Mouse (Mus musculus) central nervous system, embryonic 18 days (tissue): ENCODE measurements around the gene Ly6g6c. TPM values are rescaled to one million over a fixed set of nuclear protein-coding genes. Genes with fewer than 3 reads are reported as not detected.

Experiments used
- polyA plus RNA-seq: library from polyadenylated mRNA; depleted of rRNA; stranded (reverse); fragments of >200 nt; gene quantifications from 2 replicates; pipeline ENCODE4 v1.2.3, GENCODE M21; 2012; rRNA removed

Gene Ly6g6c
- polyA plus RNA-seq, 1 experiment, result not detected

Other genes starting within 250 kb of the Ly6g6c start
- 75.7 and 76.3 TPM in 2 replicates for gene Stk19, start 228.4 kb upstream of the Ly6g6c start, polyA plus RNA-seq
- 61.1 and 67.6 TPM in 2 replicates for gene Dxo, start 228.4 kb upstream of the Ly6g6c start, polyA plus RNA-seq
- gene Skiv2l, start 215.2 kb upstream of the Ly6g6c start, polyA plus RNA-seq, result 89.7 and 90.9 TPM in 2 replicates
- 50.7 and 54.7 TPM in 2 replicates for gene Nelfe, start 215.0 kb upstream of the Ly6g6c start, polyA plus RNA-seq
- 0.29 and 2.0 TPM in 2 replicates for gene Cfb, start 202.9 kb upstream of the Ly6g6c start, polyA plus RNA-seq
- gene Zbtb12, start 185.9 kb upstream of the Ly6g6c start, polyA plus RNA-seq, result 73.3 and 74.1 TPM in 2 replicates
- 0.29 TPM in 1 of 2 replicates, not detected in the other for gene Gm20547, start 183.3 kb upstream of the Ly6g6c start, polyA plus RNA-seq
- gene C2, start 167.1 kb upstream of the Ly6g6c start, polyA plus RNA-seq, result 2.4 and 3.2 TPM in 2 replicates
- 311 and 328 TPM in 2 replicates for gene Ehmt2, start 166.9 kb upstream of the Ly6g6c start, polyA plus RNA-seq
- 0.04 and 0.06 TPM in 2 replicates for gene Slc44a4, start 150.9 kb upstream of the Ly6g6c start, polyA plus RNA-seq
- gene Neu1, start 134.1 kb upstream of the Ly6g6c start, polyA plus RNA-seq, result 30.5 and 30.9 TPM in 2 replicates
- gene Hspa1b, start 106.2 kb upstream of the Ly6g6c start, polyA plus RNA-seq, result 8.8 and 9.7 TPM in 2 replicates
- gene Gm20481, start 95.5 kb upstream of the Ly6g6c start, polyA plus RNA-seq, result not detected in 2 replicates
- gene Hspa1a, start 93.2 kb upstream of the Ly6g6c start, polyA plus RNA-seq, result 13.2 and 13.5 TPM in 2 replicates
- gene Hspa1l, start 92.7 kb upstream of the Ly6g6c start, polyA plus RNA-seq, result 0.62 and 0.90 TPM in 2 replicates
- 93.6 and 101 TPM in 2 replicates for gene Lsm2, start 83.5 kb upstream of the Ly6g6c start, polyA plus RNA-seq
- gene Vars, start 64.4 kb upstream of the Ly6g6c start, polyA plus RNA-seq, result 78.1 and 85.3 TPM in 2 replicates
- gene Vwa7, start 48.8 kb upstream of the Ly6g6c start, polyA plus RNA-seq, result 0.48 TPM in 2 replicates
- gene Sapcd1, start 37.4 kb upstream of the Ly6g6c start, polyA plus RNA-seq, result 2.1 and 2.3 TPM in 2 replicates
- 2.7 and 3.0 TPM in 2 replicates for gene Msh5, start 18.6 kb upstream of the Ly6g6c start, polyA plus RNA-seq
- 45.7 and 47.6 TPM in 2 replicates for gene Clic1, start 15.4 kb upstream of the Ly6g6c start, polyA plus RNA-seq
- gene Ddah2, start 6.4 kb upstream of the Ly6g6c start, polyA plus RNA-seq, result 243 and 254 TPM in 2 replicates
- 0.03 and 0.10 TPM in 2 replicates for gene Mpig6b, start 796 bp downstream of the Ly6g6c start, polyA plus RNA-seq
- 6.6 and 10.1 TPM in 2 replicates for gene Ly6g6e, start 11.5 kb downstream of the Ly6g6c start, polyA plus RNA-seq
- 1.3 and 1.6 TPM in 2 replicates for gene Ly6g6d, start 12.7 kb downstream of the Ly6g6c start, polyA plus RNA-seq
- gene Ly6g6f, start 20.2 kb downstream of the Ly6g6c start, polyA plus RNA-seq, result 0.09 and 0.19 TPM in 2 replicates
- gene Abhd16a, start 23.9 kb downstream of the Ly6g6c start, polyA plus RNA-seq, result 110 and 114 TPM in 2 replicates
- not detected in 2 replicates for gene Ly6g5c, start 42.9 kb downstream of the Ly6g6c start, polyA plus RNA-seq
- gene Ly6g5b, start 50.0 kb downstream of the Ly6g6c start, polyA plus RNA-seq, result 2.3 TPM in 2 replicates
- 17.4 and 18.3 TPM in 2 replicates for gene Gpank1, start 56.1 kb downstream of the Ly6g6c start, polyA plus RNA-seq
- gene Csnk2b, start 56.7 kb downstream of the Ly6g6c start, polyA plus RNA-seq, result 170 and 198 TPM in 2 replicates
- 5.2 and 5.6 TPM in 2 replicates for gene D17H6S53E, start 61.0 kb downstream of the Ly6g6c start, polyA plus RNA-seq
- gene Apom, start 66.7 kb downstream of the Ly6g6c start, polyA plus RNA-seq, result 0.65 and 0.84 TPM in 2 replicates
- 237 and 290 TPM in 2 replicates for gene Bag6, start 69.8 kb downstream of the Ly6g6c start, polyA plus RNA-seq
- gene Prrc2a, start 99.5 kb downstream of the Ly6g6c start, polyA plus RNA-seq, result 228 and 250 TPM in 2 replicates
- gene Aif1, start 110.7 kb downstream of the Ly6g6c start, polyA plus RNA-seq, result 3.7 and 3.9 TPM in 2 replicates
- 15.7 and 18.5 TPM in 2 replicates for gene Lst1, start 123.1 kb downstream of the Ly6g6c start, polyA plus RNA-seq
- 0.76 and 0.84 TPM in 2 replicates for gene Ltb, start 129.1 kb downstream of the Ly6g6c start, polyA plus RNA-seq
- 0.05 TPM in 2 replicates for gene Tnf, start 136.6 kb downstream of the Ly6g6c start, polyA plus RNA-seq
- gene Lta, start 140.0 kb downstream of the Ly6g6c start, polyA plus RNA-seq, result 0.57 and 0.62 TPM in 2 replicates
- not detected in 2 replicates for gene Gm16181, start 155.4 kb downstream of the Ly6g6c start, polyA plus RNA-seq
- gene Atp6v1g2, start 168.3 kb downstream of the Ly6g6c start, polyA plus RNA-seq, result 147 and 148 TPM in 2 replicates
- gene Nfkbil1, start 170.4 kb downstream of the Ly6g6c start, polyA plus RNA-seq, result 14.3 and 14.8 TPM in 2 replicates
- gene Ddx39b, start 176.4 kb downstream of the Ly6g6c start, polyA plus RNA-seq, result 727 and 778 TPM in 2 replicates
- 60.4 and 60.8 TPM in 2 replicates for gene H2-D1, start 197.3 kb downstream of the Ly6g6c start, polyA plus RNA-seq